Mouse (Mus musculus) kidney, adult 18-20 months (tissue): ENCODE data around the gene Cyp2t4.
A peak's percentile ranks its signal among the peaks of the same experiment; 100 is the strongest.

ENCODE experiments used
- DNase-seq: peaks from one replicate; pipeline ENCODE4 v3.0.0; 2021

Gene Cyp2t4

DNA sequence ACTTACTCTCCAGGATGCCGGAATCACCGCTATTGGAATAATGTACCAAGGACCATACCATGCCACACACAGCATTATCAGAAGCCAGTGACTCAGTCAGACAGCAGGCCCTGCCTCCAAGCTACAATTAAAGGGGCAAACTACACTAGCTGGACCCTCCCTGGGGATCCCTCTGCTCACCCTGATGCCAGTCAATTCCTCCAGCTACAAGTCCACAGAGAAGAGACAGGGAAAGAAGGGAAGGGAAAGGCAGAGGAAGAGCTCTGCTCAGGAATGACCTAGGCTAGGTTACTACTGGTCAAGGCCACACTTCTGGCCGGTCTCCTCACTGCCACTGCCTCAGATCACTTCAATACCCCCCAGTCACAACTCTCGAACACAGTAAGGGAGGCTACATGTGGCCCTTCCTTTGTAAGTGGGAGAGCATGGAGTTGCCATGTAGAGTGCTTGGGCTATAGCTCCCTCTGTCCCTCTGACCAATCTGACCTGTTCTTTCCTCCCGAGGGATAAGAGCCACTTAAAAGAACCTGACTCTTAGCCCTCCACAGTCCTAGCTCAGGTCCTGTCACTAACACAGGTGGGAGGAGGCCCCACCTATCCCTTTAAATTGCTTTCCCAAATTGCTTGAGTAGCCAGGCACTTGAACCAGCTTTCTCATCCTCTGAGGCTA is 9.4 kb downstream of the Cyp2t4 start:
- DNase-seq, result no peak

- no peak for DNase-seq
Measured at GRCm38 (mm10) chr7:27163450-27163805, 9.9 kb downstream of the Cyp2t4 start.

- DNase-seq, result peak; percentile 40
Measured at GRCm38 (mm10) chr7:27164112-27164947, 10.8 kb downstream of the Cyp2t4 start.

DNA sequence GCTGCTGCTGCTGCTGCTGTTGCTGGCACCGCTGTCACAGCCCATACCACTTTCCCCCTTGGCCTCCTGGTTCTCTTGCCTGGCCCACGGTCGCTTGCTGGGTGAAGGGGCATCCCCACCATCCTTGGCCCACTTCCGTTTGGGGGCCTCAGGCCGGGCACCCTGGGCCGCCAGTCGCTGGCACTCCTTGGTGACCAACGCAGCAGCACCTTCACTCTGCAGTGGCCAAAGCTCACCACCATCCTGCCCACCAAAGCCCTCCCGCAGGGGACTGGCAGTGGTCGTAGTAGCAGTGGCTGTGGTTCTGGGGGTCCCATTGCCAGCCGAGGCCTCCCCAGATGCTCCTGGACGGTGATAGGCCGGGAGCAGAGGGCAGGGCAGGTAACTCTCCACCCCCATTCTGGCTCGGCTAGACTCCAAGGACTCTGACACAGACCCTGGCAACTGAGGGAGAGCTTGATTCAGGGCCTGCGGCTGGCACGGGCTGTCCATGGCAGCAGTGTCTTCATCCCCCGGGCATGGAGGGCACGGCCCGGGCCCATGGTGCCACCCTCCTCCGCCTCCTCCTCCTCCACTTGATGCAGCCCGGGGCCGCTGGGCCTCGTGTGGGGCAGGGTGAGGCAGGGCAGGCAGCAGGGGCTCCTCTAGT is 11.6 kb downstream of the Cyp2t4 start:
- peak; percentile 63 for DNase-seq

GRCm38 (mm10) chr7:27165696-27166095 is 12.2 kb downstream of the Cyp2t4 start:
- no peak for DNase-seq

GRCm38 (mm10) chr7:27166229-27166613 is 12.7 kb downstream of the Cyp2t4 start:
- DNase-seq, result peak; percentile 91

- DNase-seq, result peak; percentile 96
Measured at GRCm38 (mm10) chr7:27166614-27167474, 13.3 kb downstream of the Cyp2t4 start, which contains the start of gene Egln2. Gene Egln2 (minus strand): TSS chr7:27166802.

GRCm38 (mm10) chr7:27167475-27168094 is 14.1 kb downstream of the Cyp2t4 start:
- DNase-seq, result no peak

GRCm38 (mm10) chr7:27168371-27168770 is 14.9 kb downstream of the Cyp2t4 start:
- peak; percentile 35 for DNase-seq

GRCm38 (mm10) chr7:27170981-27171380 is 17.5 kb downstream of the Cyp2t4 start:
- no peak for DNase-seq

DNA sequence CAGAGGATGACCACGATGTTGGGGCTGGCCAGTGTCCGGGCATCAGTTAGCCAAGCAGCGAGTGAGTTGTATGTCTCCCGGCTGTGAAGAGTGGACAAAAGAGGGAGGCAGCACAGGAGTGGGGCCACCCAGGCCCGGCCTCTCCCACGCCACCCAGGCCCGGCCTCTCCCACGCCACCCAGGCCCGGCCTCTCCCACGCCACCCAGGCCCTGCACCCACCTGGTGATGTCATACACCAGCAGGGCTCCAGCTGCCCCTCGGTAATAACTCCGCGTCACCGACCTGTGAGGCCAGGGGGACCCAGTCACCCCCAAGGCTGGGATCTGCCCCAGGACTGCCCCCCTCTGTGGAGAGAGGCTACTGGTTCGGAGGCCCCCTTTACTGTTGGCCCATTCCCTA is 21.0 kb downstream of the Cyp2t4 start:
- no peak for DNase-seq

GRCm38 (mm10) chr7:27174896-27175295 is 21.4 kb downstream of the Cyp2t4 start:
- no peak for DNase-seq

DNA sequence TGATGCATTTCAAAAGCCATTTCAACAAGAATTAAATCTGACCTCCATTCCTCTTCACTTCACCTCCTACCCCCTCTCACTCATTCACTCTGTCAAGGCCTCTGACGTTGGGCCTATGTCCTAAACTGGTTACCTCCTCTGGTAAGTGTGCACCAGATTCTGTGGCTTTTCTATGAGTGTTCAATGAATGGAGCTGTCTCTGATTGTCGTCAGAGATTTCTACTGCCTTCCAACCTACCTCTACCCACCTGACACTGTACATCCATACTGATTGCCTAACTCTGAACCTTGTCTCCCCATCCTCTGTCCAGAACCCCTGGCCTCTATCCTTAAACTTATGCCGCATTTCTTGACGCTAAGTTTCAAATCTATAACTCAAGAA is 24.4 kb downstream of the Cyp2t4 start:
- DNase-seq, result no peak

- DNase-seq, result peak; percentile 99
Measured at GRCm38 (mm10) chr7:27178324-27179216, 25.1 kb downstream of the Cyp2t4 start, which contains the start of gene Rab4b. Gene Rab4b (minus strand): TSS chr7:27178896.

DNA sequence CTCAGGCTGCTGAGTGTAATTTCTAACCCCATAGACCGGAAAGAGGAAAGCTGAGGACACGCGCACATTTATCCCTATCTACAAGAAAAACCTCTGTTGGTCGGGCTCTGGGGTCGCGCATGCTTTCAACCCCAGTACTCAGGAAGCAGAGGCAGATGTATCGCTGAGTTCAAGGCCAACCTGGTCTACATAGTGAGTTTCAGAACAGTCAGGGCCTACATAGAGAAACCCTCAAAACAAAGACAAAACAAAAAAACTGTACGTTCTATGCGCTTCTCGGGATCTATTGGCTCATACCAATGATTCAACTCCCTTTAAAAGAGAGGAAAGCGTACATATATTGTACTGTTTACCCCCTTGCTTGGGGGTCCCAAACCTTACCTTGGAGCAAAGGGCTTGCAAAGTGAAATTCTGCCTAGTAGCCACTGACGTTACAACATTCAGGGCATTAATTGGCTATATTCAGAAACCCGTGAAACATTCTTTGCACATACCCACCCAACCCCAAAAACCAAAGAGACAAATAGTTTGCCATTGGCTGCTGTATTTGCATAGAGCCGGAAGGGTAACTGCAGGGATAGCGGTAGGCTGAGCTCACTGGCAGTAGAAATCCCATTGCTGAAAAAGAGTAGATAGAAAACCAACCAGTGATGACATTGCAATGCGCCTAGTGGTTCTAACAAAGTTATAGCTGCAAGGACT is 25.9 kb downstream of the Cyp2t4 start:
- no peak for DNase-seq

DNA sequence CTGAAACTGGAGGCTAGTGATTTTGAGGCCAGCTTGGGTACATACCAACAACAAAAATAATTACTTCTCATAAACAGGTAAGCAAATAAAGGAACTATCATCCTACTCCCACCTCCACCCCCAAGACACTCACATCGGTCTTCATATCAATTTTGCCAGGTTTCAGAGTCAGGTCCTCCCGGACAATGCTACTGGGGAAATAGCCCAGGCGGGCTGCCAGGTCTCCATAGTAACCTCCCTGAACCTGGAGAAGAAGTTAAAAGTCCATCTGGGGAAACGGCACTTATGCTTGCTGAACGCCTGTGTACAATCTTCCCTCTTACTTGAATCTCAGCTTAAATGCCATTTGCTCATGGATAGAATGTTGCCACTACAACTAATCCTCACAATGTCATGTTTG is 26.5 kb downstream of the Cyp2t4 start:
- peak; percentile 88 for DNase-seq

DNA sequence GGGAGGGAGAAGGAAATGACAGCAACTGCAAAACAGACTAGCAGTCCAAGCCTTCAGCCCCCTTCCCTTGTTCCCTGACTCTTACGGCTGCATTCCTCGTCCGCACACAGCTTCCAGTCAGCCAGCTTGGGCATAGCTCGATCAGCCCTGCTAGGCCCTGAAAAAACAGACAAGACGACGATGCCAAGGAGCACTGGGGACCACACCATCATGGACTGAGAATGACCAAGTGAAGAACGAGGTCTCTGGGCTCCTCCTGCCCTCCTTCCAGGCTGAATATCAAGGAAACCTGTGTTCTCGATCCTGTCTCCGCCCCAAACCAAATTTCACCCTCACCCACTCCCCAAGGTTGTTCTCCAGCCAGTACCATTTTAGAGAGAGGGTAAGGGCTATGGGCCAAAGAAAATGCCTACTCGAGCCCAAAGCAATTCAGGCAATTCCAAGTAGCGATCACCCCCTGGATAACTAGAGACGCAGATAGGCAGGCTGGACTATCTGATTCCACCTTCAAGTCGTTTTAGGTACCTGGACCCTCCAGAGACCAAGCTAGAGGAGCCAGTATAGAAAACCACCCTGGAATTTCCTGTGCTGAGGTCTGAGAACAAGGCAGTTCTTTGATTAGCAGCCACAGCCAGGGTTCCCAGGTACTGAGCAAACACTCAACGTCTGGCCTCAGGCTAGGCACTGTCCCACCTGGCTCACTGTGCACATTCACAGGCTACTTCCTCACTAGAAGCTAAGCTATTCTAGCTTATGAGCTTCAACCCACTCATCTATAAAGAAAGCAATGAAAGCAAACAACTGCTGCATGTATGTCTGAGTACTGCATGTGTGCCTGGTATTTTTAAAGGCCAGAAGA is 27.6 kb downstream of the Cyp2t4 start, which contains the start of the genes Gm21983 and Mia:
Gm21983 (minus strand) TSS at position 250 of the 859 bp plus-strand sequence.
Mia (minus strand) TSS at position 321 of the 859 bp plus-strand sequence.
- DNase-seq, result no peak

GRCm38 (mm10) chr7:27182498-27182897 is 29.0 kb downstream of the Cyp2t4 start:
- no peak for DNase-seq

GRCm38 (mm10) chr7:27184964-27185363 is 31.4 kb downstream of the Cyp2t4 start:
- DNase-seq, result no peak
